Mouse (Mus musculus) cerebellum, adult 11 months (tissue): ENCODE measurements at regions not wholly inside any gene's neighbourhood (a gene's known extent, or its start where the extent isn't known, plus 50 kb on each side); places are given as distances from the start of the nearest gene placed in this dataset.

Source experiments
- DNase-seq: peaks from one replicate; pipeline ENCODE4 v3.0.0; 2022

- DNase-seq, result no peak
Observed at GRCm38 (mm10) chr4:33696969-33697368, 227.4 kb upstream of the Cnr1 start.

- DNase-seq, result peak; percentile 26
Observed at GRCm38 (mm10) chr4:33702028-33702666, 222.2 kb upstream of the Cnr1 start.

GRCm38 (mm10) chr4:33705722-33706121 is 218.7 kb upstream of the Cnr1 start:
- DNase-seq, result no peak

DNA sequence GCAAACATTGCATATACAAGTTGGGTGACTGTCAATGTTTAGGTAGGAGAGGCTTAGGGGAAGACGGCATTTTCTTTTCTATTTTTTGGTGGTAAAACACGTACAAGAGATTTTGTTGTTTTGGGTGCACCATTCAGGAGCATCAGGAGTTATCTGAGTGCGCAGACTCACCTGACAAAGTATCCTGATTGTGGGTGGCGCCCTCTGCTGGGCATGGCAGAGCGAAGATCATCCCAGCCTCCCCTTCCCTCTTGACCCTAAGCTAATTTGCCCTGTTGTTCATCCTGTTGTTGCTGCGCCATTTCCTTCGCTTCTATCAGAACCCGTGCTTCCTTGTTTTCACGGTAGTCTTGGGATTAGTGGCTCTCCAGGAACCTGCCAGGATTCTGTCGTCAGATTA is 217.6 kb upstream of the Cnr1 start:
- DNase-seq, result no peak

DNA sequence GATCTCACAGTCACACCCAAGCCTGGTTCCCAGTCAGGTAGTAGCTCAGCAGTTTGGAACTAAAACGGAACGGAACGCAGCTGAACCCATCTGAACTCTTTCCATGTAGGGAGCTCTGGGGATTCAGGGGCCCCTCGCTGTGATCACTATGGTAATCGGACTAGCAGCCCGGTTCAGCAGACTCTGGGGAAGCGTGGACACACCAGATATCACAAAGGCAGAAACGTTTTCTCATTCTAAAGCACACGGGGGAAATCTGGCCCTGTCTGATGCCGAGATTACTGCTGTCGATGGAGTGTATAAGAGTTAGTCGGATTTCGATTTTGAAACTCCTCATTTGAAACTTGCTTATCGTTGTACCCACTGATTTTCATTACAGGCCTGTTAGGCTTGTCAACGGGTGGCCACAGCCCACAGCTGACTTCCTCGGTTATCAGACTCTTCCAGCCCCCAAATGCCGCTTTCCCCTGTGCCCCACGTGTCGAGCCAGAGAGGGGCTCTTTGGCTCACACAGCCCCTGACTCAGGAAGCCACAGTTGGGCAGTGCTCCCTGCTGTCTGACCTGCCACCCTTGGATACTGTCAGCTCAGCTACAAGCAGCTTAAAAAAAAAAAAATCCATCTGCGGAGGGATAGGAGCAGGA is 207.8 kb upstream of the Cnr1 start:
- no peak for DNase-seq

DNA sequence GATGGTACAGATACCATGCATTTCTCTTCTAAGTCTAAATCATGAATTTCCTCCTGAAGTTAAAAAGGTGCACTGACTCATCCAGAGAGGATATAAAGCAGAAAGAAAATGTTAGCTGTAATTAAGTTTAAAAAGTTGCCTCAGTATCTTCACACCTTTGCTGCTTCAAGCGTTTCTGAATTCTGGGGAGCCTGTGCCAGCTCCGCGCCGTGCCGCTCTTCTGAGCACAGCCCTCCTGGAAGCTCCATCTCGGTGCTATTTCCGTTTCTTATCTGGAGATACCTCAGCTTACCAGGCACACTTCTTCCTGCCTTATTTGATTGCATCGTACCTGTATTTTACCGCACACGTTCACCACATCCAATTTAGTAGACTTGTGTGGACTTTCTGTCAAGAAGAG is 203.4 kb upstream of the Cnr1 start:
- no peak for DNase-seq

DNA sequence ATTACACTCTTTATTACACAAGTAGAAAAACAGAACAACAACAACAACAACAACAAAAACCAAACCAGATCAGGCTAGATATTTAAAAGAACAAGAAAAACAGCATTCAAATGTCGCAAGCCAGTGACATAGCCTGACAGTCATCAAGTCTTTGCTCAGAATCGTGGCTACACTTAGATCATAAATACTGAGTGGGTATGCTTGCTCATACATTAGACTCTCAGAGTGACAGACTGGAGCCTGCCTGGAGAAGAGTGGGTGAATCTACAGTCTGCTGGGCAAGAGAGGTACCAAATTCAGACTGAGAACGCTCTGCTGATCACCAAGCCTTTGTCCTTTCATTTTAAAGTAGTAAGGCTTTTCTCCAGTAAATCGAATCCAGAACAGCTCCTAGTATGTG is 202.4 kb upstream of the Cnr1 start:
- DNase-seq, result no peak

DNA sequence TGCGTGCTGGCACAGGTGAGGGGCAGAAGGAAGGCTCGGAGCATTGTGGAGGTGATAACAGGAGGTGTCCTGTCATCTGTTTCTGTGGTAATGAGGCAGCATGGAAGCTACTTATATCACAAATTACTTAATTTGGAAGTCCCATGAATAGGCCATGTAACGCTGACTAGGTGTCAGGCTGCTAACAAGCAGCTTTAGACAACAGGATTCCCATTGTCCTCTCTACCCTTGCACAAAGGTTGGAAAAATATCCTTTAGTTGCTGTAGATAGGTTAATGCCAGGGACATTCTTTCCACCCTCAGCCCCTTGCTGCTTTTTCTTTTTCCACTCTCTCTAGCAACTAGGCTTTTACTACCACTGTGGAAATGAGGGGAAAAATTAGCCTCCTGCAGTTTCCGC is 192.6 kb upstream of the Cnr1 start:
- DNase-seq, result no peak

GRCm38 (mm10) chr4:33734923-33735322 is 189.5 kb upstream of the Cnr1 start:
- DNase-seq, result no peak

- peak; percentile 24 for DNase-seq
Observed at GRCm38 (mm10) chr4:33735442-33735966, 188.9 kb upstream of the Cnr1 start.

- DNase-seq, result peak; percentile 86
Observed at GRCm38 (mm10) chr4:33736061-33736701, 188.2 kb upstream of the Cnr1 start.

DNA sequence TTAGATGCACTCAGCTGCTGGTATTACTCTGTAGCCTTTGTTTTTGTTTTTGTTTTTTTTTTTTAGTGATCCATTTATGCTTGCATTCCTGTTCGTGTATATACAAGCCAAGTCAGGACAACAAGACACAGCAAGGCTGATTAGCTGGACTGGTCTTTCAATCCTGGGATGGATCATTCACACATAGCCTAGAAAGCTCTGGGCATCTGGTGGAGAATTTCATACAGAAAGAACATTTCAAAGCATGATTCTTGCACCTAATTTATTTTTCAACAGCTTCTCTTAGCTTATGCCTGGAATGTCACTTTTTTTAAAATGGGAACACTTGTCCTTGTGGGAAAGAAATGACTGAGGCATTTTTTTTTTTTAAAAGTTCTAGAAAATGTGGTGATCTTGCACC is 187.1 kb upstream of the Cnr1 start:
- no peak for DNase-seq

DNA sequence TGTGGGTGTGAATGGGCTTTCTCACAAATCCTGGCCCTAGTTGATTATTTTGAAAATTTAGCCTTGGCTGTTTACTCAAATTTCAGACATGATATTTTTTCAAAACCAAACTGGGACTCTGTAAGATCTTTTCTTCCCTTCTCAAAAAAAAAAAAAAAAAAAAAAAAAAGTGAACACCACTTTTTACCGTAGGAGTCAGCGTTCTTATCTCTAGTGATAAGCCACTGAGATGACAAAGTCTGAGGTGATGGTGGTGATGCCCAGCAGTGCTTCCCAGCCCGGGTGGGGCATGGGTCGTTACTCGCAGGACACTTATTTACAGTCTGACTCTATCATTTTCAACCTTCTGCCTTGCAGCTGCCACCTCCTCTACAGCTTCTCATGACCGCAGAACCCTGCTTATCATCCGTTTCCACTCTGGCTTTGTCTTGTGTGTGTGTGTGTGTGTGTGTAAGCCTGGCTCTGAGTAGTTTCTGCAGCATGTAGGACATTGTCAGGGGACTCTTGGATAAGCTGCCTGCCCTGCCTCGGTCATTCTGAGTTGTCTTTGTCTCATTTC is 186.5 kb upstream of the Cnr1 start:
- DNase-seq, result no peak

GRCm38 (mm10) chr4:33739211-33739904 is 185.0 kb upstream of the Cnr1 start:
- no peak for DNase-seq

- no peak for DNase-seq
Observed at GRCm38 (mm10) chr4:33740982-33741381, 183.4 kb upstream of the Cnr1 start.

GRCm38 (mm10) chr4:33745180-33745579 is 179.2 kb upstream of the Cnr1 start:
- no peak for DNase-seq

GRCm38 (mm10) chr4:33747316-33747895 is 177.0 kb upstream of the Cnr1 start:
- no peak for DNase-seq

- DNase-seq, result no peak
Observed at GRCm38 (mm10) chr4:33767721-33768120, 156.7 kb upstream of the Cnr1 start.

DNA sequence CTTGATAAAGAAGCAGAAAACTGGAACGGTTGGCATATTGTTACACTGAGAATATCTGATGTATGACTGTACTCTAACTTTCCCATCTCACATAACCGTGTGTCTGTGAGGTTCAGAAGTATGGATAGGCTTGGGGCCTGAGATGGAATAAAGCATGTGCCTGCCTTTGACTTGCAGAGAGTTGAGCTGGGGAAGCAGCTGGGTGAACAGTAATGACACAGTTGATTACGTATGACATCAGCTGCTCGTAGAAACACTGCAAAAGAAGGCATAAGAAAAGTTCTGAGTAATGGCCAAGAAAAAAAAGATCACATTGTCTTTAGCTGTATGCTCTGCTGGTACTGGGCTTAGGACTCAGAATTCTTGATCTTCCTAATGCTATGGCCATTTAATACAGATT is 138.4 kb upstream of the Cnr1 start:
- no peak for DNase-seq

DNA sequence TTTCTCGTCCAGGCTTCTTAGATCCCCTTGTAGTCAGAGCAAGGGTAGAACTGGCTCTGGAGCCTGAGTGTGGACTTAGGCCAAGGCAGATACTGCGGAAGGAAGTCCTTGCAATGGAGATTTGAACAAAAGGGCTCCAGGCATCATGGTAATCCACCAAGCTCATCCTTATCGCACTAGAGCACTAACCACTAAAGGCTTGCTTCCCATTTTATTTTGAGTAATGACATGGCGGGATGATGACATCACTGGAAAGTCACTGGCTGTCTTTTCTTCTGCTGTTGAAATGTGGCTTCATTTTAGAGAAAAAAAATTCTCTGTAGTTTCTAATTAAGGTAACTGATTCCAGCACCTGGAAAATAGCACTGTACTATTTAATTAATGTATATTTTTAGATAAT is 137.4 kb upstream of the Cnr1 start:
- DNase-seq, result no peak

DNA sequence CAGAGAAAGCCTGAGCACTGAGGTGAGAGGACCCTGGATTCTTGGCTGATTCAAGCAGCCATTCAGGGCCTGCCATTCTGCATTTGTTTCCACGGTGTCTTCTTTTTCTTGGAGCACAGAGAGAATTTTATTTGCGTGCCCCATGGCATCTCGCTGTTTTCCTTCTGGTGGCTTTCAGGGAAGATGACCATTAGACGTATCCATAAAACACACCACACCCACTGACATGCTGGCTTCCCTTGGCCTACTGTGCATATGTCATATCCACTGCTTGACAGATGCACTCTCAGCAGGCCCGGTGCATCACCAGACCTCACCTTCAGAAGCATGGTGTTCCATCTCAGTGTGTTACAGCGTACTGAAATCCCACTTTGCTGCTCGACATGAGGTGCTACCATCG is 131.0 kb upstream of the Cnr1 start:
- DNase-seq, result peak; percentile 86

- no peak for DNase-seq
Observed at GRCm38 (mm10) chr4:33795461-33795860, 128.9 kb upstream of the Cnr1 start.

DNA sequence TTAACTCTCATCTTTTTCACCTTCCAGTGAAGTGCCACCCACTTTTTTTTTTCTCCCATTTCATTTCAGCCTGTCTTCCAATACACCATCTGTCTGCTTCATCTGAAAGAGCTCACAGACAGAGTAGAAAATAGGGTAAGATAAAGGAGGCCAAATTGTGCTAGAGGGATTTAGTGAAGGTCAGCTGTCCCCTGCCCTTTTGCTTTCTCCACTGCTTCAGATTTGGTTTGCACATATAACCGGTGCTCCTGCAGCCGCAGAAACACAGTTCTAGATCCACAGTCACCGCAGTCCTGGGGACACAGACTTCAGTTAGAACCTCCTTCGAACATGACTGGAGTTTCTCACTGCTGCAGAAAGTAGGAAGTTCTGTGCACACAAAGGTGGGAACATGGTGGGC is 126.4 kb upstream of the Cnr1 start:
- peak; percentile 33 for DNase-seq
